8 mouse cellular contexts compared by ENCODE assay signal in genomic region chr13:23445156-23445555, GRCm38 (mm10). TPM values are rescaled to one million over a fixed set of nuclear protein-coding genes. Genes with fewer than 3 reads are reported as not detected.
A peak's percentile ranks its signal among the peaks of the same experiment; 100 is the strongest.
DNase-seq lines count a peak whose midpoint lies in the region; ATAC-seq and TF ChIP-seq lines count a peak whose summit lies in the region.

No protein-coding gene starts in this region.

- H3K36me3 ChIP-seq in heart, embryonic 12.5 days: no peaks in the 10 kb centered on the region
- no peaks in the 10 kb centered on the region for H3K36me3 ChIP-seq in E14TG2a.4 (ENCODE audit: insufficient read depth, low read length)
- H3K36me3 ChIP-seq in forebrain, embryonic 15.5 days: no peaks in the 10 kb centered on the region
- H3K36me3 ChIP-seq in liver, embryonic 15.5 days (replicated peaks): no peaks in the 10 kb centered on the region

- ATAC-seq in heart, embryonic 12.5 days (ENCODE audit: insufficient number of reproducible peaks, low FRiP score): no peak
- peak; percentile 15; the same call in 1 of the 2 replicates for ATAC-seq in forebrain, embryonic 15.5 days (replicated peaks)
- no peak for ATAC-seq in liver, embryonic 15.5 days (ENCODE audit: insufficient read depth)

- intact Hi-C loops in heart, postnatal 10 days (cut with DNase I): no loop called here

- H3K4me3 ChIP-seq in heart, embryonic 12.5 days: peak overlapping the region; percentile 66
- peak overlapping the region; percentile 91 for H3K4me3 ChIP-seq in E14TG2a.4 (replicated peaks; ENCODE audit: low read length)
- H3K4me3 ChIP-seq in forebrain, embryonic 15.5 days: peak overlapping the region; percentile 87
- H3K4me3 ChIP-seq in liver, embryonic 15.5 days (replicated peaks): peak overlapping the region; percentile 87

- peak overlapping the region; percentile 84 for H3K4me2 ChIP-seq in heart, embryonic 12.5 days
- H3K4me2 ChIP-seq in forebrain, embryonic 15.5 days (replicated peaks): peak overlapping the region; percentile 47
- peak overlapping the region; percentile 87 for H3K4me2 ChIP-seq in liver, embryonic 15.5 days

- H3K27me3 ChIP-seq in heart, embryonic 12.5 days (replicated peaks): no peaks in the 10 kb centered on the region
- H3K27me3 ChIP-seq in E14TG2a.4 (ENCODE audit: insufficient read depth, low read length): no peaks in the 10 kb centered on the region
- H3K27me3 ChIP-seq in forebrain, embryonic 15.5 days: no peaks in the 10 kb centered on the region
- no peaks in the 10 kb centered on the region for H3K27me3 ChIP-seq in liver, embryonic 15.5 days

- no peak for DNase-seq in heart, postnatal 10 days
- DNase-seq in ovary, postnatal 14 days (ENCODE audit: low spot score): no peak
- DNase-seq in layer of hippocampus, adult 18-20 months (ENCODE audit: low spot score in 2 of 2): no peak
- DNase-seq in adrenal gland, postnatal 36 days: no peak

- H3K4me1 ChIP-seq in heart, embryonic 12.5 days (replicated peaks): peaks cover 11% of the 10 kb centered on the region; the same call in 1 of the 2 replicates
- peaks cover 43% of the 10 kb centered on the region for H3K4me1 ChIP-seq in E14TG2a.4 (replicated peaks; ENCODE audit: low read depth, low read length)
- H3K4me1 ChIP-seq in forebrain, embryonic 15.5 days: peaks cover 19% of the 10 kb centered on the region
- peaks cover 31% of the 10 kb centered on the region for H3K4me1 ChIP-seq in liver, embryonic 15.5 days (replicated peaks)

- H3K27ac ChIP-seq in heart, embryonic 12.5 days (ENCODE audit: poor library complexity, severe bottlenecking): peak overlapping the region; percentile 95
- H3K27ac ChIP-seq in forebrain, embryonic 15.5 days (replicated peaks): peak overlapping the region; percentile 99
- H3K27ac ChIP-seq in liver, embryonic 15.5 days (replicated peaks): peak overlapping the region; percentile 97

- 3% methylated on average over 10 of the region's 10 CpGs for whole genome bisulfite sequencing in heart, embryonic 12.5 days
- 3% methylated on average over 10 of the region's 10 CpGs for WGBS in forebrain, embryonic 15.5 days
- WGBS in liver, embryonic 15.5 days (ENCODE audit: insufficient replicate concordance): 12% methylated on average over 10 of the region's 10 CpGs

- peak overlapping the region; percentile 79 for H3K9ac ChIP-seq in heart, embryonic 12.5 days
- peak overlapping the region; percentile 95 for H3K9ac ChIP-seq in forebrain, embryonic 15.5 days (replicated peaks)
- peak overlapping the region; percentile 78 for H3K9ac ChIP-seq in liver, embryonic 15.5 days

- no peak for TF ChIP-seq CTCF in E14TG2a.4 (conservative IDR thresholded peaks at IDR 0.05; ENCODE audit: low read length)

- H3K9me3 ChIP-seq in heart, embryonic 12.5 days (replicated peaks): no peaks in the 10 kb centered on the region
- no peaks in the 10 kb centered on the region for H3K9me3 ChIP-seq in E14TG2a.4 (ENCODE audit: low read length)
- no peaks in the 10 kb centered on the region for H3K9me3 ChIP-seq in forebrain, embryonic 15.5 days
- no peaks in the 10 kb centered on the region for H3K9me3 ChIP-seq in liver, embryonic 15.5 days (replicated peaks)

RNA-seq across cellular contexts. Expression of gene Btn1a1, which starts 20.5 kb away (rescaled TPM):
- polyA plus RNA-seq in heart, embryonic 12.5 days (2016; fragmentation: Nextera tagmentation; extraction: Ambion mirVana): 2.6 and 2.9 TPM in 2 replicates
- not detected for total RNA-seq in heart, postnatal 10 days (2021)
- polyA plus RNA-seq in forebrain, embryonic 15.5 days (2015; fragmentation: Nextera tagmentation; extraction: Ambion mirVana): 0.05 and 0.08 TPM in 2 replicates
- 1.6 and 2.1 TPM in 2 replicates for polyA plus RNA-seq in liver, embryonic 15.5 days (2015; fragmentation: Nextera tagmentation; extraction: Ambion mirVana)
- total RNA-seq in layer of hippocampus, adult 18-20 months (2021): not detected
- total RNA-seq in adrenal gland, postnatal 36 days (2021): not detected

RNA-seq across cellular contexts. Expression of gene Abt1, which starts 21.5 kb away (rescaled TPM):
- polyA plus RNA-seq in heart, embryonic 12.5 days (2016; fragmentation: Nextera tagmentation; extraction: Ambion mirVana): 8.1 and 8.9 TPM in 2 replicates
- total RNA-seq in heart, postnatal 10 days (2021): 1 to 10 TPM; 5.3 to 5.6 TPM
- 13.0 and 13.2 TPM in 2 replicates for polyA plus RNA-seq in forebrain, embryonic 15.5 days (2015; fragmentation: Nextera tagmentation; extraction: Ambion mirVana)
- polyA plus RNA-seq in liver, embryonic 15.5 days (2015; fragmentation: Nextera tagmentation; extraction: Ambion mirVana): 5.1 and 5.2 TPM in 2 replicates
- 1 to 10 TPM; 8.8 to 9.5 TPM for total RNA-seq in layer of hippocampus, adult 18-20 months (2021)
- 1 to 10 TPM; 6.9 to 8.3 TPM for total RNA-seq in adrenal gland, postnatal 36 days (2021)

RNA-seq across cellular contexts. Expression of gene Btn2a2, which starts 43.5 kb away (rescaled TPM):
- 0.45 and 0.58 TPM in 2 replicates for polyA plus RNA-seq in heart, embryonic 12.5 days (2016; fragmentation: Nextera tagmentation; extraction: Ambion mirVana)
- not detected for total RNA-seq in heart, postnatal 10 days (2021)
- polyA plus RNA-seq in forebrain, embryonic 15.5 days (2015; fragmentation: Nextera tagmentation; extraction: Ambion mirVana): 0.11 TPM in 1 of 2 replicates, not detected in the other
- polyA plus RNA-seq in liver, embryonic 15.5 days (2015; fragmentation: Nextera tagmentation; extraction: Ambion mirVana): not detected in 2 replicates
- total RNA-seq in layer of hippocampus, adult 18-20 months (2021): 1 to 10 TPM in 1 of 2 experiments, under 1 TPM in 1; 0.91 to 1.4 TPM
- total RNA-seq in adrenal gland, postnatal 36 days (2021): not detected
